Mouse (Mus musculus) cerebellum, postnatal 4 days (tissue): ENCODE results near the gene Cep250.
A peak's percentile ranks its signal among the peaks of the same experiment; 100 is the strongest.

Experiments
- DNase-seq, 2 experiments: peaks; one replicate each; pipeline ENCODE4 v3.0.0; 2022; ENCODE audit warnings: low spot score in 2 of 2, mixed read lengths in 1 of 2

Cep250 gene

GRCm38 (mm10) chr2:155962991-155963390 is 6.7 kb downstream of the Cep250 start:
- DNase-seq: no peak

GRCm38 (mm10) chr2:155973348-155973747 is 17.1 kb downstream of the Cep250 start:
- no peak for DNase-seq

GRCm38 (mm10) chr2:155974087-155974731 is 18.0 kb downstream of the Cep250 start:
- DNase-seq: no peak

GRCm38 (mm10) chr2:155979328-155979991 is 23.2 kb downstream of the Cep250 start:
- DNase-seq: no peak

GRCm38 (mm10) chr2:155985776-155986175 is 29.5 kb downstream of the Cep250 start:
- no peak for DNase-seq

- DNase-seq: no peak
Observed at GRCm38 (mm10) chr2:155987131-155987530, 30.9 kb downstream of the Cep250 start.

- no peak for DNase-seq
Observed at GRCm38 (mm10) chr2:155989085-155989484, 32.8 kb downstream of the Cep250 start.

GRCm38 (mm10) chr2:155991151-155991550 is 34.9 kb downstream of the Cep250 start:
- DNase-seq: peak in 1 of 2 experiments; percentile 16

GRCm38 (mm10) chr2:155991863-155992321 is 35.6 kb downstream of the Cep250 start:
- peak; percentile 63 to 88 for DNase-seq

- DNase-seq: peak in 1 of 2 experiments; percentile 14
Observed at GRCm38 (mm10) chr2:156005393-156005792, 49.1 kb downstream of the Cep250 start.

- DNase-seq: peak; percentile 95 to 96
Observed at GRCm38 (mm10) chr2:156007888-156008532, 51.8 kb downstream of the Cep250 start, which contains the start of the genes 6430550D23Rik and Ergic3. Gene 6430550D23Rik (minus strand): TSS chr2:156007977. Gene Ergic3 (plus strand): TSS chr2:156008045.

GRCm38 (mm10) chr2:156018106-156018505 is 61.8 kb downstream of the Cep250 start:
- no peak for DNase-seq

GRCm38 (mm10) chr2:156021219-156021618 is 65.0 kb downstream of the Cep250 start:
- no peak for DNase-seq

- no peak for DNase-seq
Observed at GRCm38 (mm10) chr2:156021765-156022164, 65.5 kb downstream of the Cep250 start.

- no peak for DNase-seq
Observed at GRCm38 (mm10) chr2:156025482-156025881, 69.2 kb downstream of the Cep250 start.

- DNase-seq: no peak
Observed at GRCm38 (mm10) chr2:156039390-156039789, 83.1 kb downstream of the Cep250 start.

GRCm38 (mm10) chr2:156042903-156043302 is 86.6 kb downstream of the Cep250 start:
- DNase-seq: no peak

- no peak for DNase-seq
Observed at GRCm38 (mm10) chr2:156047929-156048328, 91.7 kb downstream of the Cep250 start.
